Mouse (Mus musculus) bone marrow, adult 2 months (tissue): ENCODE results near the gene Aqp1. TPM values are rescaled to one million over a fixed set of nuclear protein-coding genes. Genes with fewer than 3 reads are reported as not detected.

Experiments
- H3K27ac ChIP-seq: fragments of 200-500 bp; 2 replicates; pipeline ENCODE4 v1.5.1; 2012; ENCODE audit warnings: low read depth, mild to moderate bottlenecking, control low read depth, inconsistent platforms, low read length; ENCODE audit not compliant: control insufficient read depth, poor library complexity, insufficient read depth
- H3K4me1 ChIP-seq: fragments of 200-500 bp; 2 replicates; pipeline ENCODE4 v1.6.1; 2011; ENCODE audit warnings: low read length; ENCODE audit not compliant: control insufficient read depth, insufficient read depth
- H3K4me3 ChIP-seq: fragments of 200-500 bp; replicated peaks from 2 replicates; pipeline ENCODE3; 2011; ENCODE audit warnings: mild to moderate bottlenecking, low read depth, low read length, control low read depth; ENCODE audit not compliant: control insufficient read depth
- CTCF ChIP-seq: fragments of 200-500 bp; IDR thresholded peaks from 2 replicates; pipeline ENCODE4 v1.5.1; 2011; ENCODE audit warnings: low read length, control low read depth; ENCODE audit not compliant: control insufficient read depth, insufficient read depth
- POLR2A ChIP-seq: fragments of 200-500 bp; IDR thresholded peaks from 2 replicates; pipeline ENCODE4 v1.6.1; 2011; ENCODE audit warnings: low read depth, mild to moderate bottlenecking, control low read depth, low read length, borderline replicate concordance; ENCODE audit not compliant: control insufficient read depth
- WGBS: fragments of 180-500 bp; shearing (Covaris S2); methylation state at CpG from one replicate; pipeline ENCODE4 v1.1.7; 2018; 5-methylcytosine and 5-hydroxymethylcytosine counted together
- polyA plus RNA-seq: library from polyadenylated mRNA; stranded (reverse); fragments of >200 nt; gene quantifications from 2 replicates; pipeline ENCODE4 v1.2.4, GENCODE M21; 2011; ENCODE audit warnings: low replicate concordance; ENCODE audit not compliant: missing spikeins, insufficient read depth, insufficient read length

Gene Aqp1
- polyA plus RNA-seq, 1 experiment = 226 TPM

- Histone ChIP-seq H3K4me3 (no peak overlapping the region), H3K4me1 (peaks cover 3% of the 10 kb centered on the region), H3K27ac (no peak overlapping the region)
- no peak for TF ChIP-seq POLR2A
- TF ChIP-seq CTCF = no peak
- WGBS = 88% methylated on average over 5 of the region's 5 CpGs
These were observed 24.3 kb upstream of the Aqp1 start for GRCm38 (mm10) chr6:55311962-55312361.

- 57% methylated on average over 4 of the region's 4 CpGs for WGBS
- Histone ChIP-seq H3K4me3 (no peak overlapping the region), H3K4me1 (peaks cover 3% of the 10 kb centered on the region), H3K27ac (no peak overlapping the region)
- TF ChIP-seq POLR2A (no peak), CTCF (no peak)
These were observed 22.3 kb upstream of the Aqp1 start for GRCm38 (mm10) chr6:55313893-55314292.

- no peak overlapping the region for H3K27ac ChIP-seq
- TF ChIP-seq CTCF = no peak
- no peak for TF ChIP-seq POLR2A
- H3K4me3 ChIP-seq = no peak overlapping the region
- 90% methylated on average over 8 of the region's 8 CpGs for WGBS
- peaks cover 3% of the 10 kb centered on the region for H3K4me1 ChIP-seq
These were observed 21.6 kb upstream of the Aqp1 start for GRCm38 (mm10) chr6:55314628-55315027.

- H3K4me3 ChIP-seq = no peak overlapping the region
- H3K4me1 ChIP-seq = peaks cover 9% of the 10 kb centered on the region
- TF ChIP-seq POLR2A = no peak
- TF ChIP-seq CTCF = no peak
- WGBS = 86% methylated on average over 3 of the region's 3 CpGs
- H3K27ac ChIP-seq = no peak overlapping the region
These were observed 17.6 kb upstream of the Aqp1 start for GRCm38 (mm10) chr6:55318597-55318996.

- Histone ChIP-seq H3K4me1 (peaks cover 9% of the 10 kb centered on the region), H3K4me3 (no peak overlapping the region), H3K27ac (0 out of 2 replicates have a peak overlapping the region, but pooled peaks have one; percentile 12)
- 84% methylated on average over 14 of the region's 14 CpGs for WGBS
- TF ChIP-seq CTCF (no peak), POLR2A (no peak)
These were observed 16.4 kb upstream of the Aqp1 start for GRCm38 (mm10) chr6:55319585-55320551.

GRCm38 (mm10) chr6:55320894-55321293 lies 15.3 kb upstream of the Aqp1 start:
- H3K27ac ChIP-seq = peak overlapping the region; percentile 83
- WGBS = 58% methylated on average over 4 of the region's 4 CpGs
- no peak overlapping the region for H3K4me3 ChIP-seq
- H3K4me1 ChIP-seq = peaks cover 9% of the 10 kb centered on the region
- no peak for TF ChIP-seq POLR2A

- Histone ChIP-seq H3K27ac (peak overlapping the region; percentile 83), H3K4me1 (peaks cover 9% of the 10 kb centered on the region), H3K4me3 (no peak overlapping the region)
- WGBS = 62% methylated on average over 6 of the region's 6 CpGs
- TF ChIP-seq CTCF = no peak
- no peak for TF ChIP-seq POLR2A
These were observed 14.7 kb upstream of the Aqp1 start for GRCm38 (mm10) chr6:55321518-55321917.

GRCm38 (mm10) chr6:55322980-55323379 lies 13.3 kb upstream of the Aqp1 start:
- no peak overlapping the region for H3K4me3 ChIP-seq
- TF ChIP-seq CTCF = no peak
- no peak for TF ChIP-seq POLR2A
- 74% methylated on average over 2 of the region's 2 CpGs for WGBS
- H3K4me1 ChIP-seq = peaks cover 9% of the 10 kb centered on the region
- peak overlapping the region; percentile 88 for H3K27ac ChIP-seq
